Mouse (Mus musculus) midbrain, embryonic 14.5 days (tissue): ENCODE measurements around the gene Cadm4. TPM values are rescaled to one million over a fixed set of nuclear protein-coding genes. Genes with fewer than 3 reads are reported as not detected.

ENCODE experiments used
- ATAC-seq: fragments of 200-750 bp; cut with Nextera tagmentation; 2 replicates; pipeline ENCODE4 v1.8.0; 2017; ENCODE audit warnings: moderate number of reproducible peaks, moderate library complexity; ENCODE audit not compliant: low FRiP score, low TSS enrichment
- DNase-seq: peaks from one replicate; pipeline ENCODE4 v3.0.0-alpha.2; 2015
- H3K27ac ChIP-seq: fragments of 300-500 bp; sonication (generic); replicated peaks from 2 replicates; pipeline ENCODE4 v1.5.1; 2014; ENCODE audit warnings: mild to moderate bottlenecking, low read depth, low read length, moderate library complexity
- H3K27me3 ChIP-seq: fragments of 300-500 bp; sonication (generic); 2 replicates; pipeline ENCODE4 v1.6.1; 2014; ENCODE audit warnings: low read length, control low read depth, mixed read lengths; ENCODE audit not compliant: control insufficient read depth, insufficient read depth
- H3K36me3 ChIP-seq: fragments of 300-500 bp; sonication (generic); 2 replicates; pipeline ENCODE4 v1.6.1; 2014; ENCODE audit warnings: low read length, control low read depth; ENCODE audit not compliant: control insufficient read depth, insufficient read depth
- H3K4me1 ChIP-seq: fragments of 300-500 bp; sonication (generic); 2 replicates; pipeline ENCODE4 v1.6.1; 2014; ENCODE audit warnings: mild to moderate bottlenecking, antibody characterized with exemption, low read length, control low read depth; ENCODE audit not compliant: control insufficient read depth, insufficient read depth
- H3K4me2 ChIP-seq: fragments of 300-500 bp; sonication (generic); 2 replicates; pipeline ENCODE4 v1.6.1; 2014; ENCODE audit warnings: mild to moderate bottlenecking, low read length, moderate library complexity
- H3K4me3 ChIP-seq: fragments of 300-500 bp; sonication (generic); replicated peaks from 2 replicates; pipeline ENCODE4 v1.5.1; 2014; ENCODE audit warnings: low read depth, low read length
- H3K9ac ChIP-seq: fragments of 300-500 bp; sonication (generic); replicated peaks from 2 replicates; pipeline ENCODE4 v1.6.1; 2014; ENCODE audit warnings: mild to moderate bottlenecking, low read length, moderate library complexity
- H3K9me3 ChIP-seq: fragments of 300-500 bp; sonication (generic); 2 replicates; pipeline ENCODE4 v1.6.1; 2016; ENCODE audit warnings: low read length, control low read depth, mixed read lengths; ENCODE audit not compliant: control insufficient read depth
- WGBS: fragments of 180-500 bp; shearing (Covaris S2); extraction: QIAGEN DNeasy Blood & Tissue Kit; methylation state at CpG from one replicate; pipeline ENCODE4 v1.1.7; 2014; 5-methylcytosine and 5-hydroxymethylcytosine counted together
- polyA plus RNA-seq: library from polyadenylated mRNA; unstranded; fragments of >200 nt; fragmentation: Nextera tagmentation; extraction: Ambion mirVana; gene quantifications from 2 replicates; pipeline ENCODE4 v1.2.1, GENCODE M21; 2014

Gene Cadm4
- polyA plus RNA-seq, 1 experiment from 2014 or later: 26.2 TPM

GRCm38 (mm10) chr7:24524978-24525377 is 43.2 kb downstream of the Cadm4 start:
- no peaks in the 10 kb centered on the region for H3K27me3 ChIP-seq
- 0 out of 2 replicates have a peak, but pooled peaks cover 4% of the 10 kb centered on the region for H3K36me3 ChIP-seq
- no peaks in the 10 kb centered on the region for H3K9me3 ChIP-seq
- no peak overlapping the region for H3K27ac ChIP-seq
- H3K4me1 ChIP-seq: peaks cover 7% of the 10 kb centered on the region; the same call in 1 of the 2 replicates
- no peak overlapping the region for H3K9ac ChIP-seq
- no peak overlapping the region for H3K4me2 ChIP-seq
- 85% methylated on average over 6 of the region's 6 CpGs for WGBS
- DNase-seq (no peak), ATAC-seq (no peak)
- H3K4me3 ChIP-seq: no peak overlapping the region

GRCm38 (mm10) chr7:24525686-24526420 is 44.0 kb downstream of the Cadm4 start:
- 90% methylated on average over 12 of the region's 12 CpGs for WGBS
- H3K27me3 ChIP-seq: no peaks in the 10 kb centered on the region
- no peaks in the 10 kb centered on the region for H3K36me3 ChIP-seq
- no peak overlapping the region for H3K4me2 ChIP-seq
- H3K9ac ChIP-seq: no peak overlapping the region
- DNase-seq (no peak), ATAC-seq (no peak)
- no peak overlapping the region for H3K27ac ChIP-seq
- no peaks in the 10 kb centered on the region for H3K9me3 ChIP-seq
- no peak overlapping the region for H3K4me3 ChIP-seq
- H3K4me1 ChIP-seq: peaks cover 7% of the 10 kb centered on the region; the same call in 1 of the 2 replicates

GRCm38 (mm10) chr7:24528861-24529260 is 47.0 kb downstream of the Cadm4 start:
- H3K36me3 ChIP-seq: peaks cover 17% of the 10 kb centered on the region
- H3K9me3 ChIP-seq: no peaks in the 10 kb centered on the region
- H3K4me3 ChIP-seq: no peak overlapping the region
- ATAC-seq: no peak
- H3K4me2 ChIP-seq: no peak overlapping the region
- H3K4me1 ChIP-seq: peaks cover 23% of the 10 kb centered on the region
- H3K27ac ChIP-seq: no peak overlapping the region
- WGBS: 93% methylated on average over 11 of the region's 11 CpGs
- DNase-seq: no peak
- H3K9ac ChIP-seq: no peak overlapping the region
- no peaks in the 10 kb centered on the region for H3K27me3 ChIP-seq

- Histone ChIP-seq H3K27ac (peak overlapping the region; percentile 93), H3K36me3 (peaks cover 24% of the 10 kb centered on the region), H3K27me3 (no peaks in the 10 kb centered on the region), H3K4me2 (peak overlapping the region; percentile 95), H3K9ac (peak overlapping the region; percentile 65), H3K9me3 (no peaks in the 10 kb centered on the region), H3K4me1 (peaks cover 26% of the 10 kb centered on the region), H3K4me3 (peak overlapping the region; percentile 76)
- 65% methylated on average over 11 of the region's 11 CpGs for WGBS
- DNase-seq (no peak), ATAC-seq (no peak)
These were observed 47.8 kb downstream of the Cadm4 start for GRCm38 (mm10) chr7:24529580-24529979.

- ATAC-seq: peak; percentile 94
- H3K27ac ChIP-seq: peak within 1 kb of the TSS; percentile 93
- H3K36me3 ChIP-seq: peaks cover 29% of the 10 kb centered on the region
- no peaks in the 10 kb centered on the region for H3K27me3 ChIP-seq
- H3K9me3 ChIP-seq: no peaks in the 10 kb centered on the region
- H3K4me3 ChIP-seq: peak within 1 kb of the TSS; percentile 76
- peaks cover 26% of the 10 kb centered on the region for H3K4me1 ChIP-seq
- H3K4me2 ChIP-seq: peak within 1 kb of the TSS; percentile 95
- WGBS: under 1% methylated on average over 44 of the region's 44 CpGs
- peak within 1 kb of the TSS; percentile 95 for H3K9ac ChIP-seq
- DNase-seq: peak; percentile 100
These were observed 48.5 kb downstream of the Cadm4 start, which contains the start of gene Irgq for GRCm38 (mm10) chr7:24530062-24530931. Gene Irgq (plus strand): TSS chr7:24530689.

- Histone ChIP-seq H3K9me3 (no peaks in the 10 kb centered on the region), H3K27ac (peak overlapping the region; percentile 93), H3K4me3 (peak overlapping the region; percentile 76), H3K4me2 (peak overlapping the region; percentile 95), H3K4me1 (peaks cover 26% of the 10 kb centered on the region), H3K36me3 (peaks cover 39% of the 10 kb centered on the region), H3K27me3 (no peaks in the 10 kb centered on the region), H3K9ac (peak overlapping the region; percentile 95)
- WGBS: under 1% methylated on average over 43 of the region's 43 CpGs
- peak; percentile 56 for ATAC-seq
- DNase-seq: peak; percentile 87
These were observed 49.6 kb downstream of the Cadm4 start for GRCm38 (mm10) chr7:24531211-24531971.

- peaks cover 41% of the 10 kb centered on the region for H3K36me3 ChIP-seq
- peaks cover 26% of the 10 kb centered on the region for H3K4me1 ChIP-seq
- H3K4me3 ChIP-seq: no peak overlapping the region
- WGBS: 66% methylated on average over 28 of the region's 28 CpGs
- H3K9me3 ChIP-seq: no peaks in the 10 kb centered on the region
- ATAC-seq: no peak
- no peak overlapping the region for H3K27ac ChIP-seq
- peak overlapping the region; percentile 3; the same call in 1 of the 2 replicates for H3K4me2 ChIP-seq
- no peaks in the 10 kb centered on the region for H3K27me3 ChIP-seq
- H3K9ac ChIP-seq: no peak overlapping the region
- DNase-seq: no peak
These were observed 51.3 kb downstream of the Cadm4 start for GRCm38 (mm10) chr7:24533031-24533571.

GRCm38 (mm10) chr7:24533806-24534205 is 52.0 kb downstream of the Cadm4 start:
- no peaks in the 10 kb centered on the region for H3K27me3 ChIP-seq
- H3K4me2 ChIP-seq: peak overlapping the region; percentile 38
- WGBS: 21% methylated on average over 42 of the region's 42 CpGs
- peak overlapping the region; percentile 12 for H3K4me3 ChIP-seq
- H3K36me3 ChIP-seq: peaks cover 41% of the 10 kb centered on the region
- H3K4me1 ChIP-seq: peaks cover 26% of the 10 kb centered on the region
- peak overlapping the region; percentile 9; the same call in 1 of the 2 replicates for H3K9ac ChIP-seq
- DNase-seq (no peak), ATAC-seq (no peak)
- H3K27ac ChIP-seq: no peak overlapping the region
- H3K9me3 ChIP-seq: no peaks in the 10 kb centered on the region
